Mouse (Mus musculus) kidney, postnatal 14 days (tissue): ENCODE measurements around the gene Rrn3.
A peak's percentile ranks its signal among the peaks of the same experiment; 100 is the strongest.
"Not testable (repeated sequence)": the region's sequence is repeated elsewhere in the genome, so short reads cannot be mapped to it uniquely, and the experiment has no call there.

Experiments used
- DNase-seq: peaks from one replicate; pipeline ENCODE4 v3.0.0; 2022; ENCODE audit warnings: mixed read lengths

The Rrn3 gene

DNA sequence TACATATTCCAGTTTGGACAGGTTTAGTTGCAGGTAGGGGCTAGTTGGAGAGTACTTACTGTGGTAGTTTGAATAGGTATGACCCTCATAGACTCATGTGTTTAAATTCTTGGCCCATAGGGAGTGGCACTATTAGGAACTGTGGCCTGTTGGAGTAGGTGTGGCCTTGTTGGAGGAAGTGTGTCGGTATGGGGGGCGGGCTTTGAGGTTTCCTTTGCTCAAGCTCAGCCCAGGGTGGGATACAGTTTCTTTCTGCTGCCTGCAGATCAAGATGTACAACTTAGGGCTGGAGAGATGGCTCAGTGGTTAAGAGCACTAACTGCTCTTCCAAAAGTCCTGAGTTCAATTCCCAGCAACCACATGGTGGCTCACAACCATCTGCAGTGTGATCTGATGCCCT, 12.9 kb downstream of the Rrn3 start:
- DNase-seq: not testable (repeated sequence)

DNA sequence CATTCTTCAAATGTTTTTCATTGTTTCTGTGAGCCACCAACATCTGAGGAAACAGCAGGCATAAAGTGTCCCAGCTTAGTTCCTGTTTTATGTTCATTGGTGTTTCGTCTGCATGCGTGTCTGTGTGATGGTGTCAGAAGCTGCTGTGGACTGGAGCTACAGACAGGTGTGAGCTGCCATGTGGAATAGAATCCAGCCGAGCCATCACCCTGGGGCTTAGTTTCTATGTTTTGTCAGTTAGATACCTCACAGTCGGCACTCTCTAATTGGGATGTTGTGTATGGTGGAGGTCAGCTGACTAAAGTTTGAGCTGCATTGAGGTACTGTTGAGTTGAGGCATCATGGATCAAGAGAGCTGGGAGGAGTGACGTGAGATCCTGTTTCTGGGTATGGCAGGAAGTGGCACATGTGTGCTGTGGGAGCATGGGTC, 16.3 kb downstream of the Rrn3 start:
- DNase-seq: no peak

DNA sequence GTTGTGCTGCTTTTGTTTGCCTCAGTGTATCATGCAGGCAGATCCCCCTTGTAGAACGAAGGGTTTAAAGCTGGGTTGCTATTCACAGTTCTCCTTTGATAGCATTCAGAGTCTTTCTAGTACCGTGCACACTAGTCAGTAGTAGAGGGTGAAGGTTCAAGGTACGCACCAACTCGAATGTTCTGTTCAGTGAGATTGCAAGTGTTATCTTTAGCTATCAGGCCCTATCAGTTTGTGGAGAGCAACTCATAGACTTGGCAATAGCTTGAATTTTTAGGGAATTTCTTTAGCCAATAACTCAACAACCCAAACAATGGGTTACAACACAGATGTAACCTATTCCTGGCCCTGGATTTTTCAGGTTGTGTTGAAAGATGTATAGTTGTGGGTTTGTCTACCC, 20.7 kb downstream of the Rrn3 start:
- DNase-seq: no peak

DNA sequence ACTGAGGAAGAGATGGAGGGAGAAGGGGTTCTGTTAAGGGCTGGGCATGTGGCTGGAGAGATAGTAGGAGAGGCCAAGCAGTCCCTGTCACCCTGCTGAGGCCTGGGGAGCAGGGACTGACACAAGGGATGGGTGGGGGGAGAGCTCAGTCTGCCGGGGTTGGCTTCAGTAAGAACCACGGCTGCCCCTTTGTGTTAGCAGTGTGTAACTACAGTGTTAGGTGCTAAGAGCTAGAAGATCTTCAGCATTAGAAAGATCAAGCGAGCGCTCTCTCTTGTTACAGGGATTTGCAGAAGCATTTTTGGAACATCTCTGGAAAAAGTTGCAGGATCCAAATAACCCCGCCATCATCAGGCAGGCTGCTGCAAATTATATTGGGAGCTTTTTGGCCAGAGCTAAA, 24.2 kb downstream of the Rrn3 start:
- no peak for DNase-seq

DNA sequence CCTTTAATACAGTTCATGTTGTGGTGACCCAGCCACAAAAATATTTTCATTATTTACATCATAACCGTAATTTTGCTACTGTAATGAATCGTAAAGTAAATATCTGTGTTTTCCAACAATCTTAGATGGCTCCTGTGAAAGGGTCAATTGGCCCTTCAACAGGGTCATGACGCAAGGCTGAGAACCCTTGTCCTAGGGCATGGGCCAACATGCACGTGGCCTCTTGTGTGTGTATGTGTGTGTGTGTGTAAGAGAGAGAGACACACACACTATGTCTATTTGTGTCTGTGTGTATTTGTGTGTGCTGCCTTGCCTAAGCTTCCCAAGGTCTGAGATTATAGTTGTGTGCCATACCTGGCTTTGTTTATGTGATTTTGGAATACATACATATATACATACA, 27.1 kb downstream of the Rrn3 start:
- DNase-seq: no peak

DNA sequence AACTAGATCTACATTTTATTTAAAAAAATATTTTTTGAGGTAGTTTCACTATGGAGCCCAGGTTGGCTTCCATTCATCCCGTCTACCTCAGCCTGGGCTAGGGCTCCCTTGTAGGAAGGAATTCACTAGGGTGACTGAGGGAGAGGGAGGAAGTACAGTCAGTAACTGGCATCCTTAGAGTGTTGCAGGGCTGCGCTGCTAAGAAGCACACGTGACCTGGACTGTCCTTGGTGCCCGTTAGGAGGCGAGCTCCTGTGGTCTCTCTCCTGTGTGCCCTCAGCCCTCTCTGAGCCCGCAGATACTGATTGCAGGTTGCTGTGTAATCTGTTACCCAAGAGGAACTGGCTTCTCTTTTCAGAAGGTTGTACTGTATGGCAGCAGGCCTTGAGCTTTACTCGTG, 27.9 kb downstream of the Rrn3 start:
- no peak for DNase-seq

DNA sequence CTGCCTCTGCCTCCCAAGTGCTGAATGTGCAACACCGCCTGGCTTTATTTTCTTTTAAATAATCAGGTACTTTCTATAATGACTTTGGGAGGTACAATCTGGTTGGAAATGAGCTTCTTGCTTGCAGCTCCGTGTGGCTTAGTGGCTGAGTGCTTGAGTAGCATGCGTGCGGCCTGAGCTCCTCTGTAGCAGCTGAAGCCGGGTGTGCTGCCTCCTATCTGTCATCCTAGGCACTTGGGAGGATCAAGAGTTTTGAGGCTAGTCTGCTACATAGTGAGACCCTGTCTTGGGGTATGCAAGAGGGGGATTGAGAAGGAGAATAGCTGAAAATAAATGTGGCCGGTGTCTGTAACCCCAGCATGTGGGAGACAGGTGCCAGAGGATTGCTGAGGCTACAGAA, 31.6 kb downstream of the Rrn3 start:
- DNase-seq: no peak

DNA sequence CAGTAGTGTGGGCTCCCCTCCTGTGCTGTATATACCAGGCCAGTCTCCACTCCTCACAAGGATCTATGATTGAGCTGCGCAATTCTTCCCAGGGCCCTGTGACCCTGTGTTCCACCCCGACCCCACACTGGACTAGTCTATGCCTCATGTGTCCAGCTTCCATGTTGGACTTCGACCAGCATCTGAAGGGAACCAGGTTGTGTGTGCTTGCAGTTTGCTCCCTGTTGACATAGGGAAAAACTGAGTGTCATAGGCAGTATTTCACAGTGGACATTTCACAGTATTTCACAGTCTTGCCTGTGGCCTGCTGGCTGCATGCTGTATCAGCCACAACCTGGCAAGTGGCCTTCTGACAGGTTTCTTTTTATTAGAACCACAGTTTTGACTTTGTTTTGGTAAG, 32.7 kb downstream of the Rrn3 start:
- no peak for DNase-seq

DNA sequence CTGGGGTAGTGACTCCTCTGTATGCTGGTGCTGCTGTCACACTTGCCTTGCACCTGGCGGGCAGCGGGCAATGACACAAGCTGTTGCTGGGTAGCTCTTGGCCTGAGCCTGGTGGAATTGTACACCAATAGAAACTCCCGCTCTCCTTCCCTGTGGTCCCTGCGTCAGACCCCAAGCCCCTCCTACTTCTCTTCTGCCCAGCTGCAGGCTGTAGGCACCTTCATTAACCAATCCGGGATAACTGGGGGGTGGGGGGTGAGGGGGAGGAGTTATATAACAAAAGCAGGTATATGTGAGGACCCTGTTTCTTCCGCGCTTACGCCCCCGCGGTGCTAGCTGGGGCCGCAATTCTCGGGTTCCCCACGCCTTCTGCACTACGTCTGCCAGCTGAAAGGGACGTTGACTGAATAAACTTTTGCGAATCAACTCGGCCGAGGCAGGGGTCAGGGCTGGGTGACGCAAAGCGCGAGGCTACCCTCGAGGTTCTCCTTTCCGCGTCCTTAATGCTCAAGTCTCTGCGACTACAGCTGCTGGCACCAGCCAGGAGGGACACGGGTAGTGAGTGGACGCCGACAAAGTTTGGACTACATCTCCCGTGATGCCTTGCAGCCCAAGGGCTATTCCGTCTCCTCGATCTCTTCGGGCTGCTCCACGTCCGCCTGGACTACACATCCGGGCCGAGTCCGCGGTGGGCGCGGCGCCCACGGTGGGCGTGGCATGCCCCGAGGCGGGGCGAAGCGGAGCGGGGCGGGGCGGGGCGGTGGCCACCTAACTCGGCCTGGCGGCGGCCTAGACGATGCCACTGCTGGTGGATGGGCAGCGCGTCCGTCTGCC, 38.3 kb downstream of the Rrn3 start, which contains the start of gene Ntan1:
TSS of gene Ntan1 (plus strand) at position 286 of the 834 bp plus-strand sequence.
- peak; percentile 98 for DNase-seq

DNA sequence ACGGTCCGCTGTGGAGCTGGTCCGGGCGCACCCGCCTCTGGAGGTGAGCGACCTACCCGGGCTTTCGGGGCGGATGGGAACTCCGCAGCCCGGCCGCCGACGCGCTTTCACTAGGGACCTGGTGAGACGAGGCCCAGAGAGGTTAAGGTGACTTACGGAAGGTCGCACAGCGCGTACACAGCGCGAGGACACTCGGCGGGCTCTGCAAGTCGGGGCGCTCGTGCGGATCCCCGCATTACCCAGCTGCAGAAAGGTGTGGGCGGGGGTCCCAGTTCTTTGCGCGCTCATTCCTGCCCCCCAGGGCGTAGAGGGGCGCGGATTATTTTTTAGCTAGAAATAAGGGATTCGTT, 38.9 kb downstream of the Rrn3 start:
- DNase-seq: no peak

DNA sequence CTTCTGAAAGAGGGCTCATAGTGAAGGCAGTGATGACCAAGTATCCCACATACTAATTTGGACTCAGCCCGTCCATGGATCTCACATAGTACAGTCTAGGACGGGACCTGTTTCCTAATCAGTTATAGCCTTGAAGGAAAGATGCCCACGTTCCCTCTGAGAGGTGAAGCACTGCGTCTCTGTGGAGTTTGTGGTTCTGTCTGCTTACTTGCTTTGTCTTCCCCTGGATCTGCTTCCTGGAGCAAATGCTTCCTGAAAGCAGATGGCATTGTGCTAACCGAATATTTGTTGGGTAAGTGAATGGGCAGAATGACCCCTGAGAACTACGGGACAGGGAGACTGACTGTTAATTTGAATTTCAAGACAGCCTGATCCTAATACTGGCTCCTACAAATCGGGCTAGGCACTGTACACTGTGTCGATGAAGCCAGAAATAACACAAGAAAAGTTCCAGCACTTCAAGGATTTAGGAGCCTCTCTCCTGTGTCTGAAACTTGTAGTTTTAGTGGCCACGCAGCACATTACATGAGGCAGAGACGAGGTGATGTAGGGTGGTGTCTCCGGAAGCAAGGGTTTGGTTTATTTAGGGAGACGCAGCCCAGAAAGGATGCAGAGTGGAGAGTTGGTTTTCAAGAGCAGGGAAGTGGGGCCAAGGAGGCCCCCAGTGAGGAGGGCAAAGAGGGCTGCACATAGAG, 39.4 kb downstream of the Rrn3 start:
- DNase-seq: peak; percentile 6

DNA sequence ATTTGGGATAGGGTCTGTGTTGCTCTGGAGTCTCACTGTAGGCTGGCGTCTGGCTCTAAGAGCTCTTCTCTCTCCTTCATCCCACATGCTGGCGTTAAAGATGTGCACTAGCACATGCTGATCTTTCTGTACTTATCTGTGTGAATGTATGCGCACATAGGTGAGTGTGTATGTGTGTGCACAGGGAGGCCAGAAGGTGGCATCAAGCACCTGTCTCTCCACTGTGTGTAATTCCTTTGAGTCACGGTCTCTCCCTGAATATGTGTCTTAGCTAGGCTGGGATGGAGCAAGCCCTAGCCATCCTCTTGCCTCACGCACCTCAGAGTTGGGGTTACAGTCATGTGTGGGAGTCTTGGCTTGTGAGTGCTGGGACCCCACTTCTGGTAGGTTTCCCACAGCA, 40.3 kb downstream of the Rrn3 start:
- DNase-seq: no peak

DNA sequence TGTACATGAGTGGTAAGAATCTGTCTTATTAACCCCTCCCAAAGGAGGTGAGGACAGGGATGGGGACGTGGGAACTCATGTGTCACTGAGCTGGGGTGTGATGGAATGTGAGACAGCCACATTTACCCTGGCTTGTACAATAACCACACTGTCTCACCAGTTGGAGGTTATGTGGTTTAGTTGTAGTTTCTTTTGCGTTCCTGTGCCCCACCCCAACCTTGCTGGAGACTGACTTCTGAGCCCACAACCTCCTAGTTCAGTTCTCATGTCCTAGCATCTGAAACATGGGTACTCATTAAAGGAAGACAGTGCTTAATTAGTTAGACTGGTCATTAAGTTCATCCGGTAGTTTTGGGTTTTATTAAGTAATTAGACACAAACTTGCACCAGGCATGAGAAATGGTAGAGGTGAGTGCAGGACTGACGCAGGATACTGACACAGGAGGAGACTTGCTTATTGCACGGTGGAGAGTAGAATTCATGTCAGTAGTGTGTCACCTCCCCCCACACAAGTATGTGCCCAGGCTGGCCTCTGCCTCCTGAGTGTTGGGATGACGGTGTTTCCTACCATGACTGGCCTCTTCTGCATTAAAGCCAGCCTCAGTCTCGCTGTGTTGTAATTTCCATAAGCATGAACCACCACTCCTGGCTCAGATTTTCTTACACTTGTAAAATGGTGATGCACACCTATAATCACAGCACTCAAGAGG, 45.4 kb downstream of the Rrn3 start:
- DNase-seq: no peak

DNA sequence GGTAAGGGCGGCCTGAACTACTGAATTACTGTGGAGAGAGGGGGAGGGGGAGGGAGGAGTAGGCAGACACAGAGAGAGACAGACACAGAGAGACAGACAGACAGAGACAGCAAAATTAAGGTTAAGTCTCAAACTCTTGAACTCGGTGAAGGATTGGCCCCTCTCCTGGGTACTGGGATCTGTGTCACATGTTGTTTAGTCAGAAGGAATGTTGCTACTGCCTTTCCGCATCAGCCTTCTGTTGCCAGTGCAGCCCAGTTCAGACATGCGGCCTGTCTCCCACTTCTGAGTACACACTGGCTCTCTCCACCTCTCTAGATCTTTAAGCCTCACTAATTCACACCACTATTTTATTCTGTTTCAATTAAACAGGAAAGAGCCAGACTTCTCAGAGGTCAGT, 46.0 kb downstream of the Rrn3 start:
- DNase-seq: no peak

DNA sequence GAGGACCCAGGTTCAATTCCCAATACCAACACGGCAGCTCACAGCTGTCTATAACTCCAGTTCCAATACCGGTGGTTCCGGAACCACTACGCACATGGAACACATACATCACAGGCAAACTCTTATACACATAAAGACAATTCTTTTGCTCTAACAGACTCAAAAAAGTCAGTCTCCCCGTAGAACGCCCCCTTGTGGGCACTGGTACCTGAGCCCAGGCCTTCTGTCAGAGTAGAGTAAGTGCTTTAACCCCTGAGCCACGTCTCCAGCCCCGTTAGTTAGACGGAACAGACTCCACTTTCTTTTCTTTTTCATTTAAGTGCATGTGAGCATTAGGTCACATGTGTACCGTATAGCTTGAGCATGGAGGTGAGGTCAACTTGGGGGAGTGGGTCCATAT, 49.9 kb downstream of the Rrn3 start:
- no peak for DNase-seq

DNA sequence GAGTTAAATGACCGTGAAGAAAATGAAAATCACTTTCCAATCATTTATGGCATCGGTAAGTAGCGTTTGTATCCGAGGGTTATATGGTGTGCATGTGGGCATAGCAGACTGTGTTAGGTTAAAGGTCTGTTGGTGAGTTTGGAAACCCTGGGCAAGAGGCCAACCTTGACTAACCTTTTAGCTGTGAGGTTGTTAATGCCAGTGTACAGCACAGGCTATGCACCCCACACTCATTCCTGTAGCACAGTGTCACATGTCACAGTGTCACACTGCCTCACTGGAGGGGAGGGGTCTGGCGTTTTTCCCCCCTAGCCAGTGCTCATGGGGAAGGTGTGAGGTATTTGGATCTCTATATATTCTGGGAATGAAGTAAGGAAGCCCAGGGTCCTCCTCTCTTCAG, 51.1 kb downstream of the Rrn3 start:
- DNase-seq: peak; percentile 43

DNA sequence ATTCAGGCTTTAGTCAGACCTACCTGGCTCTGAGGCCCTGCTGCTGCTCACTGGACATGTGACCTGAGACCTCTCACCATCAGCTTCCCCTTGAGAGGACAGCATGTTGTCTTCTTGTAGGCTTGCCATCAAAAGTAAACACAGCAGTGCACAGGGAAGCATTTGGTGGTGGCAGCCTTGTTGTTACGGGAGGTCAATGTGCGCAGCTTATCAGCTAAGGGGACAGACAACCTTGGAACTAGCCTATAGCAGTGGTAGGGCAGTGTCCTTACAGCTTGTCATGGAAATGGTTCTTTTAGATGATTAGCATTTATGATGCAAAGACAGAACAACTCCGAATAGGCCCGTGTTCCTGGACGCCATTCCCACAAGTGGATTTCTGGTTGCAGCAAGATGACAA, 53.9 kb downstream of the Rrn3 start:
- DNase-seq: no peak

DNA sequence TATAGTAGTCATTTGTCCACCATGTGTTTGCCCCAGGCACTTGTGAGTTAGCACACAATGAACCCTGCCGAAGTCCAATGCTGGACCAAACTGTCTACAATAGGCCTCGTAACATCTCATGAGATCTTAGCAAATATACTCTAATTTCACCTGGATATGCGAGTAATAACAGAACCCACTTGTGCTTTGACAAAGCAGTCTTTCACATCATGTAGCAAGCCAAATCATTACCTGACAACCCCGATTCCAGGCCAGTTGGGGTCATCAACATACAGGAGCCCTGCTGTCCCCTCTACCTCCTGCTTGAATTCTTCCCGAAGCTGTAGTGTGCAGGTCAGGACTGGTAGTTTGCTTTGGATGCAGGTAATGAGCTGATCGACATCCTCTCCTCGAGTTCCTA, 59.5 kb downstream of the Rrn3 start:
- DNase-seq: no peak

DNA sequence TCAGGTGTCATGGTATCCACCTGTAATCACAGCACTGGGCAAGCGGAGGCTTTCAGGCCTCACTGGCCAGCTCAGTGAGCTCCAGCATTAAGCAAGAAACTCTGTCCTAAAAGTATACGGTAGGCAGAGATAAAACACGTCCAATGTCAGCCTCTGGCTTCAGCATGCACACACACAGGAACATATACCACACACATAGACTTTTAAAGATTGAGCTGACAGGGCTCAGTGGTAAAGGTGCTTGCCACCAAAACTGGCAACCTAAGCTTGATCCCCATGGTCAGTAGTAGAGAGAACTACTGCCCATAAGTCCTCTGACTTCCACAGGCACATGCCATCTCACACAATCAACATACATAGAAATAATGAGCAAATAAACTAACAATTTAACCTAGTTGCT, 60.4 kb downstream of the Rrn3 start:
- DNase-seq: no peak

DNA sequence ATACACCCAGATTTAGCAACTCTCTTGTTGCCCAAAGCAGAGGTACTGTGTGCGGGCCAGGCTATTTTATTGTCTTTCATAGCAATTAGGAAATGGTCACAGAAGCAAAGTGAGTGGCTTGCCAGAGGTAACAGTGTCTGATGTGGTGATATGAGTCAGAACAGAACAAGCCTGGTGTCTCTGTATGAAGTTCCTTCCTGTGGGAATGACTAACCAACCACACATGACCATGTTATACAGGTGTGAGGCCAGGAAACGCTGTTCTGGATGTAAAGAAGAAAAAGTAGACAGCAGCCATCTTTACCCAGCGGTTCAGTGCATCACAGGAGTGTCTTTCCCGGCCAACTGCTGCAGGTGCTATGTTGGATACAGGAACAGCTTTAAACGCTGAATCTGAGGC, 64.5 kb downstream of the Rrn3 start:
- no peak for DNase-seq

DNA sequence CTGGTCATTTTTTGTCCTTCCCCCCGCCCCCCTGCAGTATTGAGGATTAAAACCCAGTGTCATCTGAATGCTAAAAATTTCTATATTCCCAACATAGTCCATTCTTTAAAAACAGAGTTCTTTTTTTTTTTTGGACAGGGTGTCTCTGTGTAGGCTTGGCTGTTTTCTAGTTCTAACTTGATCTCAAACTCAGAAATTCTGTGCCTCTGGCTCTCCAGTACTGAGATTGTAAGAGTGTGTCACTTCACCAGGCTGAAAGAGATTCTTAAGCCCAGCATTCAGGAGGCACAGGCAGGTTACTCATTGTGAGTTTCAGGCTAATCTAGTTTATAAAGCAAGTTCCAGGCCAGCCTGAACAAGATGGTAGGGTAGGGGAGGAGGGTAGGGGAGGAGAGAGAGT, 66.2 kb downstream of the Rrn3 start:
- DNase-seq: no peak

DNA sequence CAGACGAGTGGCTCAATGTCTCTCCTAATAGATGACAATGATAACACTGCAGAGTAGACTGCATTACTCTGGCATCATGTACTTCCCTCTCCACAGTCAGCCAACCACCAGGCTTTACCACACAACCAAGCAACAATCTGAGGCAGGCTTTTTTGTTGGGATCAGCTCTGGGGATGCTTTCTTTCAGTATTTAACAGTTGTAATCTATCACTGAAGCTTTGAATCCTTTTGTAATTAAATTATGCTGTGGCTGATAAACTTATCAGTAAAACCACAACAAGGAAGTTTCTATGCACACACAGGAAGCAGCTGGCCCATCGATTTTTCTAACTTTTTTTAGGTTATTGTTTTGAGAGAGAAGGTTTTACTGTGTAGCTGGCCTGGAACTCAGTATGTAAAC, 67.8 kb downstream of the Rrn3 start:
- no peak for DNase-seq

DNA sequence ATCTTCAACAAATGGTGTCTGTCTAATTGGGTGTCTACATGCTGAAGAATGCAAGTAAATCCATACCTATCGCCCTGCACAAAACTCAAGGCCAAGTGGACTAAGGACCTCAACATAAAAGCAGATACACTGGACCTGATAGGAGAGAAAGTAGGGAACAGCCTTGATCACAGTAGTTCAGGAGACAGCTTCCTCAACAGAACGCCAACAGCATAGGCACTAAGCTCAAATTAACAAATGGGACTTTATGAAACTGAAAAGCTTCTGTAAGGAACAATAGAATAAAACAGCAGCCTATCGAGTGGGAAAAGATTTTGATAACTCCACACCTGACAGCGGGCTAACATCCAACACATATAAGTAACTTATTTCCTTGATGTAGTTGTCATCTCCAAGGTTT, 70.9 kb downstream of the Rrn3 start:
- DNase-seq: no peak

DNA sequence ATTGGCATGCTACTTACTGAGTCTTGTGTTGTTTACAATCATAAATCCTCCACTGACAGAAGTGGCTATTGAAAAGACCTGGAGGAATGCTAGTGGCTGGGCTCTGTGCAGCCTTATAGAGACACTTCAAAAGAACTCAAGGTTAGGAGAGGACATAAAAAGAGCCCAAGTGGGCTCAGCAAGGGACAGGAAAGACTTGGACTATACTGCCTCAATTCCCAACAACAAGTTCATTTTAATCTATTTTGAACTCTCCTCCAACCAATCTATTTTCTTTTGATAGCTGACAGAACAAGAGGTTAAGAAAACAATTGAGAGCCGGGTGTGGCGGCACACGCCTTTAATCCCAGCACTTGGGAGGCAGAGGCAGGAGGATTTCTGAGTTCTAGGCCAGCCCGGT, 73.4 kb downstream of the Rrn3 start:
- DNase-seq: no peak
